Mouse (Mus musculus): ENCODE data around the gene Gm10799. TPM values are rescaled to one million over a fixed set of nuclear protein-coding genes. Genes with fewer than 3 reads are reported as not detected.
"Not testable (repeated sequence)": the region's sequence is repeated elsewhere in the genome, so short reads cannot be mapped to it uniquely, and the experiment has no call there.

Gm10799 gene
- polyA plus RNA-seq, 1 experiment from 2014 or later = not detected

DNA sequence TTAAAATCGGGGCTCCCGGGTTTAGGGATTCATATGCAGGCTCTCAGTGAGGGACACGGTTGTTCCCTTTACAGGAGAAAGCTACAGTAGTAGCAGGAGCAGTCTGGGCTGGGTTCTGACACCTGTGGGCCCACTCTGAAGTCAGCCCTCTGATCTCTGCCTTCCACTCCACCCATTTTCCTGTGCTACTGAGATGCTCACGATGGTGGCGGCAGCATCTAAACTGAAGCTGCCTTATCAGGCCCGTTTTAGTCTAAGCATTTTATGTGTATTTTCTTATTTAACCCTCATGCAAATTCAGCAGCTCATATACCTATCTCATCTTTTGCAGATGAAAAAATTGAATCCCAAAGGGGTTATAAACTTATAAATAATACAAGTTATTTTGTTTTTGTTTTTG lies 36.5 kb upstream of the Gm10799 start:
- Histone ChIP-seq H3K27ac (ENCODE audit: low read depth, low read length) (no peak overlapping the region), H3K27me3 (replicated peaks; ENCODE audit: control insufficient read depth, insufficient read depth, low read length) (no peaks in the 10 kb centered on the region), H3K9ac (ENCODE audit: low read depth, low read length) (no peak overlapping the region), H3K4me3 (ENCODE audit: low read depth, low read length) (no peak overlapping the region), H3K9me3 (ENCODE audit: control insufficient read depth) (no peaks in the 10 kb centered on the region), H3K36me3 (ENCODE audit: control insufficient read depth, insufficient read depth) (no peaks in the 10 kb centered on the region), H3K4me2 (replicated peaks; ENCODE audit: low read depth) (no peak overlapping the region), H3K4me1 (replicated peaks; ENCODE audit: control insufficient read depth, insufficient read depth, low read length) (peaks cover 3% of the 10 kb centered on the region; the same call in 1 of the 2 replicates)
- TF ChIP-seq CTCF (IDR thresholded peaks at IDR 0.05; ENCODE audit: low read depth) = no peak
- ATAC-seq = no peak
- WGBS = 89% methylated on average over 6 of the region's 6 CpGs

DNA sequence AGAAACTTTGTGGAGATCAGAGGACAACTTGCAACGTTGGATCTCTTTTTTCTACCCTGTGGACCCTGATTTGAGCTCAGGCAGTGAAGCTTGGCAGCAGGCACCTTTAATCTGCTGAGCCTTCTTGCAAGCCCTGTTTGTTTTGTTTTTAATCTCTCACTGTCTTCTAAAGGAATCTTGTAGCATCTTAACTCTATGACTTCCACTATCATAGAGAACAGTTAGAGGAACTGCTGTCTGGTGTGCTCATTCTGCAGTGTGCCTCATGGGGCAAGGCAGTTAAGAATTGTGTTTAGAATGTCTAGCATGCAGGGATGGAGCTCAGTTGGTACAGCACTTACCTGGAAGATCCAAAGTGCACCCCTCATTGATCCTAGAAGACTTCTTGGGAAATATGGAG lies 31.6 kb upstream of the Gm10799 start:
- Histone ChIP-seq H3K9ac (ENCODE audit: low read depth, low read length) (no peak overlapping the region), H3K27ac (ENCODE audit: low read depth, low read length) (no peak overlapping the region), H3K27me3 (replicated peaks; ENCODE audit: control insufficient read depth, insufficient read depth, low read length) (no peaks in the 10 kb centered on the region), H3K9me3 (ENCODE audit: control insufficient read depth) (no peaks in the 10 kb centered on the region), H3K4me2 (replicated peaks; ENCODE audit: low read depth) (no peak overlapping the region), H3K4me3 (ENCODE audit: low read depth, low read length) (no peak overlapping the region), H3K4me1 (replicated peaks; ENCODE audit: control insufficient read depth, insufficient read depth, low read length) (peaks cover 5% of the 10 kb centered on the region; the same call in 1 of the 2 replicates), H3K36me3 (ENCODE audit: control insufficient read depth, insufficient read depth) (no peaks in the 10 kb centered on the region)
- 80% methylated on average over 1 of the region's 1 CpGs for whole genome bisulfite sequencing
- no peak for ATAC-seq
- no peak for TF ChIP-seq CTCF (IDR thresholded peaks at IDR 0.05; ENCODE audit: low read depth)

DNA sequence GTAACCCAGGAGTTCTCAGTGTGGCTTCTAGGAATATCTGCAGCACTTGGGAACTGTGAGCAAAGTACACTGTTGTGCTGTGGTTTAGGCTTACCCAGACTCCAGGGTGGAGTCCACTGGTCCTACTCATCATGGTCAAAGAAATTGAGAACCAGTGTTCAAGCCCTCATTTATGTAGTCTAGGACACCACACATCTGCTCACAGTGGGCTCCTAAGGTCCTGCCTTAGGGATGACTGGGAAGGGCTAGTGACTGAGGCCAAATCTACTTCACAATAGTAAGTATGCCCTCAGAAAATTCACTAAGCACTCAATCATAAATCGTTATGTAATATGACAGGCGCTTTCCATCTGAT lies 30.9 kb upstream of the Gm10799 start:
- Histone ChIP-seq H3K27ac (ENCODE audit: low read depth, low read length) (no peak overlapping the region), H3K4me3 (ENCODE audit: low read depth, low read length) (no peak overlapping the region), H3K4me1 (replicated peaks; ENCODE audit: control insufficient read depth, insufficient read depth, low read length) (peaks cover 5% of the 10 kb centered on the region; the same call in 1 of the 2 replicates), H3K4me2 (replicated peaks; ENCODE audit: low read depth) (no peak overlapping the region), H3K9ac (ENCODE audit: low read depth, low read length) (no peak overlapping the region), H3K9me3 (ENCODE audit: control insufficient read depth) (no peaks in the 10 kb centered on the region), H3K27me3 (replicated peaks; ENCODE audit: control insufficient read depth, insufficient read depth, low read length) (no peaks in the 10 kb centered on the region), H3K36me3 (ENCODE audit: control insufficient read depth, insufficient read depth) (no peaks in the 10 kb centered on the region)
- ATAC-seq = no peak
- TF ChIP-seq CTCF (IDR thresholded peaks at IDR 0.05; ENCODE audit: low read depth) = no peak
- WGBS = 98% methylated on average over 2 of the region's 2 CpGs

DNA sequence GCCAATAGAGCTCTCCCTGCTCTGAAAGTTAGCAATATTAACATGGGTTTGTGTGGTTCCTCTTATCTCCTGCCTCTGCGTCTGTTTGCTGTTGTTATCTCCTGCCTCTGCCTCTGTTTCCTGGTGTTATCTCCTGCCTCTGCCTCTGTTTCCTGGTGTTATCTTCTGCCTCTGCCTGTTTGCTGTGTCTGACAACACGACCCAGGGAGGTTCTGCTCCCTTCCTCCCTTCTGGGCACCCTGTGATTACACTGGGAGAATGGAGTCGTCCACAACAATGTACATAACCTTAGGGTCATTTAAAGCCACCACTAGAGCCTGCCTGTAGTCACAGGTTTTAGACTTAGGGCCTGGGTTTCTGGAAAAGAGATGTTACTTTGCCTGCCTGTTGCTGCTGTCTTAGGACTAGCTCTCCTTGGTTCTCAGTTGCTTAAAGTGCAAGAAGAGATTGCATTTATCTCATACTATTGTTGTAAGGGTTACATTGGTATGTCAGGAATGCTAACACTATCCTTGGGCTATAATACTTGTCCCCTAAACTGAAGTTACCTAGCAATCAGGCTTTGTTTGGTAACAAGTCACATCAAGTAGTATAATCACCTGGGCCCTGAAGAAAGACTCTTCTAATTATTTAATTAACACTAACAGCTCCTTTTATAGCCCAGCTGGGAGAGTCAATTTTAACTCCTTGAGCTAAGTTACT lies 30.3 kb upstream of the Gm10799 start:
- H3K9ac ChIP-seq (ENCODE audit: low read depth, low read length) = no peak overlapping the region
- H3K9me3 ChIP-seq (ENCODE audit: control insufficient read depth) = no peaks in the 10 kb centered on the region
- no peaks in the 10 kb centered on the region for H3K36me3 ChIP-seq (ENCODE audit: control insufficient read depth, insufficient read depth)
- no peak overlapping the region for H3K4me3 ChIP-seq (ENCODE audit: low read depth, low read length)
- no peak for ATAC-seq
- peaks cover 5% of the 10 kb centered on the region; the same call in 1 of the 2 replicates for H3K4me1 ChIP-seq (replicated peaks; ENCODE audit: control insufficient read depth, insufficient read depth, low read length)
- WGBS = 11% methylated on average over 3 of the region's 3 CpGs
- no peak for TF ChIP-seq CTCF (IDR thresholded peaks at IDR 0.05; ENCODE audit: low read depth)
- no peak overlapping the region for H3K27ac ChIP-seq (ENCODE audit: low read depth, low read length)
- no peaks in the 10 kb centered on the region for H3K27me3 ChIP-seq (replicated peaks; ENCODE audit: control insufficient read depth, insufficient read depth, low read length)
- H3K4me2 ChIP-seq (replicated peaks; ENCODE audit: low read depth) = no peak overlapping the region

- H3K27ac ChIP-seq (ENCODE audit: low read depth, low read length); ATAC-seq; H3K4me3 ChIP-seq (ENCODE audit: low read depth, low read length); H3K4me1 ChIP-seq (replicated peaks; ENCODE audit: control insufficient read depth, insufficient read depth, low read length); H3K36me3 ChIP-seq (ENCODE audit: control insufficient read depth, insufficient read depth); H3K9ac ChIP-seq (ENCODE audit: low read depth, low read length); H3K27me3 ChIP-seq (replicated peaks; ENCODE audit: control insufficient read depth, insufficient read depth, low read length); H3K9me3 ChIP-seq (ENCODE audit: control insufficient read depth): not testable (repeated sequence)
- 0 out of 2 replicates have a peak overlapping the region, but pooled peaks have one; percentile 21 for H3K4me2 ChIP-seq (replicated peaks; ENCODE audit: low read depth)
- 99% methylated on average over 4 of the region's 4 CpGs for WGBS
Observed at GRCm38 (mm10) chr2:104097396-104097795, 29.0 kb upstream of the Gm10799 start.

- WGBS = 82% methylated on average over 1 of the region's 1 CpGs
Observed at GRCm38 (mm10) chr2:104096796-104097195, 28.4 kb upstream of the Gm10799 start.

More at GRCm38 (mm10) chr2:104096796-104097195, 28.4 kb upstream of the Gm10799 start:
- TF ChIP-seq CTCF (IDR thresholded peaks at IDR 0.05; ENCODE audit: low read depth) = peak; percentile 15; the same call in 1 of the 2 replicates
- not testable (repeated sequence) for H3K4me1 ChIP-seq (replicated peaks; ENCODE audit: control insufficient read depth, insufficient read depth, low read length); H3K9ac ChIP-seq (ENCODE audit: low read depth, low read length); H3K36me3 ChIP-seq (ENCODE audit: control insufficient read depth, insufficient read depth); ATAC-seq; H3K27ac ChIP-seq (ENCODE audit: low read depth, low read length); H3K9me3 ChIP-seq (ENCODE audit: control insufficient read depth); H3K27me3 ChIP-seq (replicated peaks; ENCODE audit: control insufficient read depth, insufficient read depth, low read length); H3K4me2 ChIP-seq (replicated peaks; ENCODE audit: low read depth)
- peak overlapping the region; percentile 50; the same call in 1 of the 2 replicates for H3K4me3 ChIP-seq (ENCODE audit: low read depth, low read length)
